12 mouse cellular contexts compared by ENCODE assay signal in the genomic region with DNA sequence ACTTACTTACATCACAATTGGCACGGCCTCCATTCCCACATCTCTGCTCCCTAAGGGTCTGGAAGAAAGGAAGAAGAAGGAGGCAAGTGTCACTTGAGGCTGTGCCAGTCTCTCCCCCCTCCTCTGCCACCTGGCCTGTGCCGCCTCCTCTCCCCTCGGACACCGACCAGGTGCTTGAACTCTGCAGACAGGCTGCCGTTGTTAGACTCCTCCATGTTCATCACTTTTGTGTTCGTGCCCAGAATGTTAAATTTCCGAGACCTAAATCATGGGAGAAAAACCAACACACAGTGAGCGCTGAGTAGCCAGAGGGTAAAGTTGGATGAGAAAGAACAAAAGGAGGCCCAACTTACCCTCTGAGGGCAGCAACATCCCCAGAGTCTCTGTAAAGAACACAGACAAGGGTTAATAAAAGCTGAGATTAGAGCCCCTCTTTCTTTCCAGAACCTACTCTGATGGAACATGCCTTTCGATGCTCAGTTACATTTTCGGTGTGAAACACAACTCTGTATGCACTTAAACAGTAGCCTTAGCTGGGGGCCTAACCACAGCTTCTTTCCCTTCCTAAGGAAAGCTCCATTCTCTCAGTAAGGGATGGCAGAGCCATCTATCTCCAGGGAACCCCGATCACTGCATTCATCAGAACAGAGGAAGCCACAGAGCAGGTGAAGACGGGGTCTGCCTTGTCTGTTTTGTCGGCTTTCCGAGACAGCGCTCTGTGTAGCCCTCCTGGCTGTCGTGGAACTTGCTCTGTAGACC. TPM values are rescaled to one million over a fixed set of nuclear protein-coding genes. Genes with fewer than 3 reads are reported as not detected.
A peak's percentile ranks its signal among the peaks of the same experiment; 100 is the strongest.
DNase-seq lines count a peak whose midpoint lies in the region; ATAC-seq and TF ChIP-seq lines count a peak whose summit lies in the region.
"Had no signal": no experiment of that assay in that cellular context is flagged by ENCODE, and none has a peak within 500 bp of the region (broad histone marks: within the 10 kb centered on the region; RNA-seq: fewer than 3 reads in every experiment).

No protein-coding gene starts in this region.

- TF ChIP-seq CTCF in small intestine, adult 2 months (IDR thresholded peaks at IDR 0.05; ENCODE audit: extremely low read depth, insufficient read length, insufficient replicate concordance, low read depth, low read length) = no peak

- no peak for TF ChIP-seq POLR2A in small intestine, adult 2 months (IDR thresholded peaks at IDR 0.05; ENCODE audit: low read depth, low read length)

- ATAC-seq in neural tube, embryonic 11.5 days (ENCODE audit: insufficient read depth, low FRiP score, low TSS enrichment) = no peak
- ATAC-seq in forebrain, embryonic 11.5 days (replicated peaks; ENCODE audit: low FRiP score) = no peak
- ATAC-seq in hindbrain, embryonic 14.5 days (ENCODE audit: low FRiP score) = no peak; the same call in 1 of the 2 replicates
- ATAC-seq: Patski had no signal

- H3K36me3 ChIP-seq in neural tube, embryonic 11.5 days (ENCODE audit: control insufficient read depth, insufficient read depth, low read length) = peaks cover 10% of the 10 kb centered on the region; the same call in 1 of the 2 replicates
- no peaks in the 10 kb centered on the region for H3K36me3 ChIP-seq in forebrain, embryonic 11.5 days (ENCODE audit: control insufficient read depth, insufficient read depth, low read length)
- peaks cover 60% of the 10 kb centered on the region for H3K36me3 ChIP-seq in hindbrain, embryonic 14.5 days (replicated peaks; ENCODE audit: control insufficient read depth, insufficient read depth)
- peaks cover 68% of the 10 kb centered on the region for H3K36me3 ChIP-seq in small intestine, adult 2 months (ENCODE audit: control insufficient read depth, insufficient read depth, low read length)

- H3K27me3 ChIP-seq in neural tube, embryonic 11.5 days (ENCODE audit: control insufficient read depth, insufficient read depth, low read length) = no peaks in the 10 kb centered on the region
- no peaks in the 10 kb centered on the region for H3K27me3 ChIP-seq in forebrain, embryonic 11.5 days (ENCODE audit: control insufficient read depth, insufficient read depth, low read length)
- no peaks in the 10 kb centered on the region for H3K27me3 ChIP-seq in hindbrain, embryonic 14.5 days (ENCODE audit: control insufficient read depth, insufficient read depth, low read length)
- no peaks in the 10 kb centered on the region for H3K27me3 ChIP-seq in small intestine, adult 2 months (ENCODE audit: control insufficient read depth, insufficient read depth, low read length)
- H3K27me3 ChIP-seq: Patski had no signal

- 0 out of 2 replicates have a peak overlapping the region, but pooled peaks have one; percentile 7 for H3K27ac ChIP-seq in neural tube, embryonic 11.5 days (ENCODE audit: low read depth, low read length)
- H3K27ac ChIP-seq in forebrain, embryonic 11.5 days (ENCODE audit: low read depth, low read length) = no peak overlapping the region
- H3K27ac ChIP-seq in hindbrain, embryonic 14.5 days = 0 out of 2 replicates have a peak overlapping the region, but pooled peaks have one; percentile 20
- 0 out of 2 replicates have a peak overlapping the region, but pooled peaks have one; percentile 3 for H3K27ac ChIP-seq in small intestine, adult 2 months (ENCODE audit: insufficient read depth, low read depth, low read length)
- H3K27ac ChIP-seq: heart, adult 2 months; layer of hippocampus, adult 2 months had no signal

- no peak overlapping the region for H3K9ac ChIP-seq in neural tube, embryonic 11.5 days (ENCODE audit: low read length)
- H3K9ac ChIP-seq in forebrain, embryonic 11.5 days (ENCODE audit: low read length) = peak overlapping the region; percentile 9; the same call in 1 of the 2 replicates
- no peak overlapping the region for H3K9ac ChIP-seq in hindbrain, embryonic 14.5 days

- H3K4me3 ChIP-seq in neural tube, embryonic 11.5 days (ENCODE audit: low read depth, low read length) = no peak overlapping the region
- no peak overlapping the region for H3K4me3 ChIP-seq in forebrain, embryonic 11.5 days (ENCODE audit: low read depth, low read length)
- H3K4me3 ChIP-seq in hindbrain, embryonic 14.5 days (replicated peaks; ENCODE audit: low read length) = no peak overlapping the region
- no peak overlapping the region for H3K4me3 ChIP-seq in small intestine, adult 2 months (ENCODE audit: low read depth, low read length)
- H3K4me3 ChIP-seq: heart, adult 2 months; layer of hippocampus, adult 2 months; myocyte had no signal

- 79% methylated on average over 16 of the region's 16 CpGs for WGBS in neural tube, embryonic 11.5 days
- 67% methylated on average over 16 of the region's 16 CpGs for WGBS in forebrain, embryonic 11.5 days
- 53% methylated on average over 16 of the region's 16 CpGs for WGBS in hindbrain, embryonic 14.5 days
- 89% methylated on average over 16 of the region's 16 CpGs for WGBS in small intestine, adult 2 months

- no peaks in the 10 kb centered on the region for H3K4me1 ChIP-seq in neural tube, embryonic 11.5 days (ENCODE audit: control insufficient read depth, insufficient read depth, low read length)
- peaks cover 2% of the 10 kb centered on the region; the same call in 1 of the 2 replicates for H3K4me1 ChIP-seq in forebrain, embryonic 11.5 days (replicated peaks; ENCODE audit: control insufficient read depth, insufficient read depth, low read length)
- H3K4me1 ChIP-seq in hindbrain, embryonic 14.5 days (replicated peaks; ENCODE audit: control insufficient read depth, insufficient read depth, low read length) = no peaks in the 10 kb centered on the region
- no peaks in the 10 kb centered on the region for H3K4me1 ChIP-seq in small intestine, adult 2 months (ENCODE audit: control insufficient read depth, insufficient read depth, insufficient read length, low read length)

- no peak for DNase-seq in neural tube, embryonic 11.5 days (ENCODE audit: low spot score)
- no peak for DNase-seq in neural tube, embryonic 10.5 days (ENCODE audit: extremely low spot score, low spot score)
- no peak for DNase-seq in forebrain, embryonic 11.5 days (ENCODE audit: low spot score)
- peak; percentile 38 for DNase-seq in hindbrain, embryonic 14.5 days (ENCODE audit: low spot score)
- no peak for DNase-seq in lung, postnatal 10 days
- no peak for DNase-seq in urinary bladder, postnatal 14 days (ENCODE audit: low spot score)
- DNase-seq: heart, adult 2 months; lung, postnatal 4 days had no signal

- H3K4me2 ChIP-seq in neural tube, embryonic 11.5 days (ENCODE audit: low read depth) = no peak overlapping the region
- H3K4me2 ChIP-seq in forebrain, embryonic 11.5 days (ENCODE audit: low read depth, low read length, severe bottlenecking) = no peak overlapping the region
- no peak overlapping the region for H3K4me2 ChIP-seq in hindbrain, embryonic 14.5 days (replicated peaks)

- no peaks in the 10 kb centered on the region for H3K9me3 ChIP-seq in neural tube, embryonic 11.5 days (ENCODE audit: control insufficient read depth, low read length)
- no peaks in the 10 kb centered on the region; the same call in 1 of the 2 replicates for H3K9me3 ChIP-seq in forebrain, embryonic 11.5 days (ENCODE audit: control insufficient read depth, low read length)
- H3K9me3 ChIP-seq in hindbrain, embryonic 14.5 days (ENCODE audit: control insufficient read depth, low read length) = peaks cover 11% of the 10 kb centered on the region; the same call in 1 of the 2 replicates

RNA-seq across cellular contexts. Expression of a gene that starts 39.5 kb away (rescaled TPM):
- 1.3 and 1.9 TPM in 2 replicates for polyA plus RNA-seq in neural tube, embryonic 11.5 days (2014; fragmentation: Nextera tagmentation; extraction: Ambion mirVana)
- polyA plus RNA-seq in forebrain, embryonic 11.5 days (2014; fragmentation: Nextera tagmentation; extraction: Ambion mirVana) = 1.3 and 1.5 TPM in 2 replicates
- polyA plus RNA-seq in hindbrain, embryonic 14.5 days (2014; fragmentation: Nextera tagmentation; extraction: Ambion mirVana) = 1.4 and 1.7 TPM in 2 replicates
- 6.9 and 7.4 TPM in 2 replicates for polyA plus RNA-seq in small intestine, adult 2 months (2012; rRNA removed)

RNA-seq across cellular contexts. Expression of a gene that starts 40.7 kb away (rescaled TPM):
- polyA plus RNA-seq in neural tube, embryonic 11.5 days (2014; fragmentation: Nextera tagmentation; extraction: Ambion mirVana) = 34.7 and 42.1 TPM in 2 replicates
- polyA plus RNA-seq in forebrain, embryonic 11.5 days (2014; fragmentation: Nextera tagmentation; extraction: Ambion mirVana) = 26.2 and 27.8 TPM in 2 replicates
- 49.1 and 50.6 TPM in 2 replicates for polyA plus RNA-seq in hindbrain, embryonic 14.5 days (2014; fragmentation: Nextera tagmentation; extraction: Ambion mirVana)
- 55.2 and 106 TPM in 2 replicates for polyA plus RNA-seq in small intestine, adult 2 months (2012; rRNA removed)

RNA-seq across cellular contexts. Expression of a gene that starts 48.1 kb away (rescaled TPM):
- polyA plus RNA-seq in neural tube, embryonic 11.5 days (2014; fragmentation: Nextera tagmentation; extraction: Ambion mirVana) = 18.3 and 20.2 TPM in 2 replicates
- polyA plus RNA-seq in forebrain, embryonic 11.5 days (2014; fragmentation: Nextera tagmentation; extraction: Ambion mirVana) = 18.7 and 19.1 TPM in 2 replicates
- polyA plus RNA-seq in hindbrain, embryonic 14.5 days (2014; fragmentation: Nextera tagmentation; extraction: Ambion mirVana) = 19.0 and 19.8 TPM in 2 replicates
- 9.6 and 10.8 TPM in 2 replicates for polyA plus RNA-seq in small intestine, adult 2 months (2012; rRNA removed)
